Mouse (Mus musculus): ENCODE data around the gene Mpp1.

DNA sequence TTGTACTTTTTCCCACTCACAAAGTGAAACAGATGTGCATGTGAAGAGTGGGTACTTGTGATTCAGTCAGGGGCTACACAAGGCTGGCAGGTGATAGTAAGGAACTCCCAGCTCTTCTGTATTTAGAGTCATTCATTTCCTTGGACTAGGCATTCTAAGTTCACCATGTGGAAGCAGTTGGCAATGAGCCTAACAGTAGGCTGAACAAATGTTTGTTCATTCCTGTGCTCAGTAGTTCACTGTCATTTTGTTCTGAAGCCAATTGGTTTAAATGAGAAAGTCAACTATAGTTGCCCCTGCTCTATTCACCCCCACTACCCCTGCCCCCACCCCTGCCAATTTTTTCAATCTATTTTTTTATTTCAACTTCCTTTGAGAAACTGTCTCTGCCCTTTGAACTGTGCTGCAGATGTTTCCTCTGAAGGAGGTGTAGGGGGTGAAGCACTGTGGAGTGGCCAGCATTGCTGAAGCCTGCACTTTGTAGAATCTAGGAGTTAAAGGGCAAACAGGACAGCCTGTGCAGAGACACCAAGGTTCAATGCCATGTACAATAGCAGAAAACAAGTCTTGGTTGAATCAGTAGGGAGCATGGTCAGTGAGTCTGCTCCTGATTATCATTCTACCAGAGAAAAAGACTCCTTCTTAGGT lies 2.4 kb downstream of the Mpp1 start:
- TF ChIP-seq CTCF (IDR thresholded peaks at IDR 0.05; ENCODE audit: borderline replicate concordance, extremely low read depth, insufficient read depth, insufficient read length) (no peak), POLR2A (IDR thresholded peaks at IDR 0.05; ENCODE audit: borderline replicate concordance, extremely low read depth, insufficient read depth, insufficient read length, poor library complexity, severe bottlenecking) (no peak)

Measured in brain, embryonic 14.5 days (tissue).